Mouse (Mus musculus): Measurements from ENCODE around the gene Nxn.

DNA sequence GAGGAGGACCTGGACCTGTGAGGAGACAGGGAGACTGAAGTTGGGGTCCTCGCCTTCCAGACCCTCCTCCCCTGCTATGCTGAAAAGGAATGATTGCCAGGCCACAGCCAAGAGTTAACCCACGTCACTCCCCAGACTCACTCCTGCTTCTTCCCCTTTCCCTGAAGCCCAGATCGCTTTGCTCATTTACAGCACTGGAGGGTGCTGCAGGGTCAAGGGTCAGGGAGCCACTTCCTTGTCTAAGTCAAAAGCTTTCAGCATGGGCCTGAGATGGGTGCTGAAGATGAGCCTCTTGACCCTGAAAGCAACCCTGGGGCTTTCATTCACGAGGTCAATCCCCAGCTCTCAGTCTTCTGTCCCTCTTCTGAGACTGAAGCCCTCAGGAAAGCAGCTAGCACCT, 20.2 kb upstream of the Nxn start:
- TF ChIP-seq CTCF (IDR thresholded peaks at IDR 0.05; ENCODE audit: low read depth, low read length) (no peak), GATA1 (IDR thresholded peaks at IDR 0.05; ENCODE audit: borderline replicate concordance, low read length) (no peak)
